Mouse (Mus musculus): ENCODE measurements around the gene Kdm2b. TPM values are rescaled to one million over a fixed set of nuclear protein-coding genes. Genes with fewer than 3 reads are reported as not detected.

The Kdm2b gene
- polyA plus RNA-seq, 1 experiment from 2014 or later = 77.9 TPM

DNA sequence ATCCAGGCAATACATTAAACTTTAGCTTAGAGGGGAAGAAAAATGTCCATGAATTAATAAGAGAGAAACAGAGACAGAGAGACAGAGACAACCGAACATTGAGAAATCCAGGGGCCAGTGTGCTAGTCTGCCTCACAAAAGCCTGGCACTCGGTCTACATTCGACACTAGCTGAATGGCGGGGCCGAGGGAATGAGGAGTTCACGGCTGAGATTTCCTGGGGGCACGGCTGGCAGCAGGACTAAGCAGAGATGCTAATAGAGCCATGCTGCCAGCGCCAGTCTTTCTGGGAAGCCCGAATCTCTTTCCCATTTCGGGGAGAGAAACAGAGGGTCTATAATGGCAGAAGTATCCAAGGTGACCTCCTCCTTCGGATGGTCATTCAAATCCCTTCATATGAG is 30.2 kb downstream of the Kdm2b start:
- WGBS = 89% methylated on average over 11 of the region's 11 CpGs
- no peak for DNase-seq (ENCODE audit: low spot score)
- Histone ChIP-seq H3K27ac (replicated peaks) (no peak overlapping the region), H3K36me3 (peaks cover 61% of the 10 kb centered on the region), H3K9me3 (replicated peaks) (no peaks in the 10 kb centered on the region), H3K4me3 (no peak overlapping the region), H3K4me1 (peaks cover 25% of the 10 kb centered on the region), H3K27me3 (ENCODE audit: low read depth, poor library complexity, severe bottlenecking) (peaks cover 3% of the 10 kb centered on the region)

DNA sequence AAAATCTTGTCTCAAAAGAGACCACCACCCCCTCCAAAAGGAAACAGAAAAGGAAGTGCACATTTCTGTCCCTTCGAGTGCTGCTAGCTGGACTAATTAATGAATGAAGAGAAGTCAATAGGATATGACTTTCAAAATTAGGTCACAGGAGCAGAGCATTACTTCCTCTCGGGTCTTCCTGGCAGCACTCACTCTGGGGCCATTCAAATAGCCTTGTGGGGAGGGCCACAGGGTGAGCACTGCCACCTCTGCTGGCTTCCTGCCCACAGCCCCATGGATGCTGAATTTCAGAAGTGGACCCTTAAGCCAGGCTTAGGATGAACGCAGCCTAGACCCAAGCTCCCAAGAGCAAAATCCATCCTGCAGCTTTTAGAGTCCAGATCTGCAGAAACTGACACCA is 33.6 kb downstream of the Kdm2b start:
- Histone ChIP-seq H3K27ac (replicated peaks) (no peak overlapping the region), H3K4me3 (no peak overlapping the region), H3K27me3 (ENCODE audit: low read depth, poor library complexity, severe bottlenecking) (peaks cover 37% of the 10 kb centered on the region), H3K4me1 (peaks cover 42% of the 10 kb centered on the region), H3K36me3 (peaks cover 47% of the 10 kb centered on the region), H3K9me3 (replicated peaks) (no peaks in the 10 kb centered on the region)
- DNase-seq (ENCODE audit: low spot score) = no peak
- WGBS = 87% methylated on average over 3 of the region's 3 CpGs

DNA sequence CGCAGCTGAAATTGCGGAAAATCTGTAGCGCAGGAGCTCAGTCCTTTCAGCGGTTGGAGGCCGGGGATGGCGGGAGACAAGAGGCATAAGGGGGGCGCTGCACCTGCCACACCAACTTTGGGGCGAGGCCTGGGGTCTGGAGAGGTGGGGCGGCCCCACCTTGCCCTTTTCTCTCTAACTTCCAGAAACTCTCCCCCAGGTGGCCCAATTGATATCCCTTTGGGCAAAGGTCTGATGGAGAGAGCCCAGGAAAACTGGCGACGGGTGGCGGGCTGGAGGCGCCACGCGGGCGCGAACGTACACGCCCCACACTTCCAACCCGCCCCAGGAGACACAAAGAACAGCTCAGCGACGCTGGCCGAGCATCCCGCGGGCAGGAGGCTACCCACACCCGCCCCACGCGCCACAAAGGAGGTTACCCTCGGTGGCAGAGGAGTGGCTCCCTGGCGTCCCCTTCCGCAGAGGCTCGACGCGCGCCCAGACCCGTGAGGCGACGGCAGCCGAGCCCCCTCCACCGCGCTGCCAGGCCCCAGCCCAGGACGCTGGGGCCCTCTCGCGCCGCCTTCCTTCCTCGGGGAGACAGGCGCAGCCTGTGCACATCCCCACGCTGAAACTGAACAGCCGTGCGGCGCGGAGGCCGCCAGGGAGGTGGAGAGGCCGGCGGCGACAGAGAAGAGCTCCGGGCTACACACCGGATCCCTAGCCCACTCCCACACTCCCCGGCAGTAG is 37.5 kb downstream of the Kdm2b start:
- H3K36me3 ChIP-seq = peaks cover 37% of the 10 kb centered on the region
- DNase-seq (ENCODE audit: low spot score) = peak; percentile 40
- H3K27ac ChIP-seq (replicated peaks) = peak overlapping the region; percentile 64
- peaks cover 48% of the 10 kb centered on the region for H3K27me3 ChIP-seq (ENCODE audit: low read depth, poor library complexity, severe bottlenecking)
- no peaks in the 10 kb centered on the region for H3K9me3 ChIP-seq (replicated peaks)
- peak overlapping the region; percentile 55 for H3K4me3 ChIP-seq
- WGBS = 4% methylated on average over 59 of the region's 59 CpGs
- peaks cover 38% of the 10 kb centered on the region for H3K4me1 ChIP-seq

DNA sequence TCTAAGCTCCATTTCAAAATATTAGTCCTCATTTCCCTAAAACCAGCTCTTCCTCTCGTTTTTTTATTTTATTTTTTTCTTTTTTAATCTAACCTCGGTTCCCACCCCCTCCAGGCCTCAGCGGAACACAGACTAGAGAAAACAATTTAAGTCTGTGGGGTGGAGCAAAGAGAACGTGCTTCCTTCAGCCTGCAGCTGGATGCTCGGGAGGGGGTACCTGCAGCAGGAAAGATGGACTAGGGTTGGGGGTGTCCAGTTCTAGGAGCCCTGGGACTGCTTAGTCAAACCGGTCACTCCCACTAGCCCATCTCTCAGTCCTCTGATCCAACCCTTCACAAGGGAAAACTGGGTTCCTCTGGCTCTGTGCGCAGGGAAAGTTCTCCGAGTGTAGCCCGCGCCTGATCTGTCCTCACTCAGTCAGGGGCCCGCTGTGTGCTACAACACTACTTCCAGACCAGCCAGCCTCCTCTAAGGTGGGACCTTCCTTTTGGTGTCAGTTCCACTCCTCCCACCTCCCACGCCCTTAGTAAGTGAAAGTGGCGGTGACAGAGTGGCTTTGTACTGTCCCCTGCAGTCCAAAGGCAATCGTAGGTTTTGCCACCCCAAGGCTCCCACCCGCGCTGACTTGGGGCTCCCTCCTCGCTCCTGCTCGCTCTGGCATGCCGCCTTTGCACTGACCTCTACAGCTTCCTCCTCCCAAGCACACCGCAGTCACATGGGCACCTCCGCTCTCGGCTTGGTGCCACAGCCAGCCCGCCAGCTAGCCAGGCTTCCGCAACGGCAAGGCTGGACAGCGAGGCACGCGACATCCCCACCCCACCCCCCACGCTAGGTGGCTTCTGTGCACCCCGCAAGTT is 38.3 kb downstream of the Kdm2b start:
- H3K4me1 ChIP-seq = peaks cover 35% of the 10 kb centered on the region
- 8% methylated on average over 30 of the region's 30 CpGs for WGBS
- peaks cover 48% of the 10 kb centered on the region for H3K27me3 ChIP-seq (ENCODE audit: low read depth, poor library complexity, severe bottlenecking)
- H3K27ac ChIP-seq (replicated peaks) = peak overlapping the region; percentile 64
- H3K36me3 ChIP-seq = peaks cover 41% of the 10 kb centered on the region
- peak overlapping the region; percentile 55 for H3K4me3 ChIP-seq
- H3K9me3 ChIP-seq (replicated peaks) = no peaks in the 10 kb centered on the region
- peak; percentile 47 for DNase-seq (ENCODE audit: low spot score)

DNA sequence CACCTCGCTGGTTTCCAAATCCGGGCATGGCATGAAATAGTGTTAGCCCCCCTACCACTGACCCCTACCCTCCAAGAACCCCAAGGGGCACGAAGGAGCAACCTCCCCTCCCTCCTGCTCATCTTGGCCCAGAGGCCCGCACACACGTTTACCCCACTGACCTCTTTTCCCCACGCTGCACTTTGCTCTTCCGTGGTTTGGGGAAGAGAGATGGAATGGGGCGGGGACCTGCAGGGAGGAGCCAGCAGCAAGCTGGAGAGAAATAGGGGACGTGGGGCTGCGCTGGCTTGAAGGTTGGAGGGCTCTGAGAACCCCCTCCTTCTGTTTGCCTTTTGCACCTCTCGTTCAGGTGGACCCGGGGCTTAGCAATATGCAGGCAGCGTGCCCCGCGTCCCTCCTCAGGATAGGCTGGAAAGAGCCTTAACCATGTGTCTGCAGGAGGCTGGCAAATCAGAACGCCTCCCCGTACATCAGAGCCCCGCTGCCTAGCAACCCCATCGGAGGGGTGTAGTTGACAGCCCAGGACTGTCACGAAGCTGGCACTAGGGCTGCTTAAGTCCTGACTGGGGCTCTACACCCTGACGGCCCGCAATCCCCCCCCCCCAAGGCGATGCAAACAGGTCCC is 39.2 kb downstream of the Kdm2b start:
- H3K27ac ChIP-seq (replicated peaks) = 0 out of 2 replicates have a peak overlapping the region, but pooled peaks have one; percentile 28
- 27% methylated on average over 23 of the region's 23 CpGs for WGBS
- peak; percentile 80 for DNase-seq (ENCODE audit: low spot score)
- H3K4me3 ChIP-seq = peak overlapping the region; percentile 55
- H3K4me1 ChIP-seq = peaks cover 32% of the 10 kb centered on the region
- peaks cover 45% of the 10 kb centered on the region for H3K36me3 ChIP-seq
- peaks cover 48% of the 10 kb centered on the region for H3K27me3 ChIP-seq (ENCODE audit: low read depth, poor library complexity, severe bottlenecking)
- no peaks in the 10 kb centered on the region for H3K9me3 ChIP-seq (replicated peaks)

DNA sequence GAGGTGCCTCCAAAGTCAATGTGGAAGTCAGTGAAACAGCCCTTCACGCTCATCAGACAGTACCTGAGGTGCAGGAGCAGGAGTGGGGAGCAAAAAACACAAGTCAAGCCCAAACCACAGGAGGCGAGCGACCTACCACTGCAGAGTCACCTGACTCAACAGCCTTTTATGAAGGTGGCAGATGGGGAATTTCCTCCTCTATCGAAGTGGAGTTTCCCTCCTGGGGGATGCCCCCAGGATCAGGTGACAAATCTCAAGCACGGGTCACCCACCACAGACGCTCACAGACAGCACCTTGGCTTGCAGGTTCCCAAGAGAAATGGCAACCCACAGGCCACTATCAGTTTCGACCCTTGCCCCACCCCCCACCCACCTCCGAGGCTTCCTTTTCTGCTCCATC is 40.5 kb downstream of the Kdm2b start:
- Histone ChIP-seq H3K4me3 (no peak overlapping the region), H3K27ac (replicated peaks) (no peak overlapping the region), H3K9me3 (replicated peaks) (no peaks in the 10 kb centered on the region), H3K27me3 (ENCODE audit: low read depth, poor library complexity, severe bottlenecking) (peaks cover 41% of the 10 kb centered on the region), H3K4me1 (peaks cover 29% of the 10 kb centered on the region), H3K36me3 (peaks cover 52% of the 10 kb centered on the region)
- 89% methylated on average over 8 of the region's 8 CpGs for WGBS
- DNase-seq (ENCODE audit: low spot score) = no peak

DNA sequence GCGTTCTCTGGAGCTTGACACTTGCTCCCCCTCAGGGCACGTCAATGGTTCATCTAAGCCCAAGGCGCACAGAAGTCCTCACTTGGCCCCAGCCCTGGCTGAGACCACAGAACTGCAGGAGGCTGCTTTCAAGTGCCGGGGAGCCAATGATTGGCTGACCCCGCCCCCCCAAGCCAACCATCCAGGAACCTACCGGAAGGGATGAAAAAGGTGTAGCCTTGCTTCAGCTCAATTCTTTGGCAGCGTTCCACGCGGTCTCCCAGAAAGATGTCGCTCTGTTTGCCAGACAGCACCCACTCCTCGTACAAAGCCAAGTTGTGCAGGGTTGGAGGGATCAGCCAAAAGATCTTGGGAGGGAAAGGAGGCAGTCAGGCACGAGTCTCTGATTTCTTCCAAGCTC is 42.1 kb downstream of the Kdm2b start:
- Histone ChIP-seq H3K36me3 (peaks cover 64% of the 10 kb centered on the region), H3K27ac (replicated peaks) (no peak overlapping the region), H3K4me3 (no peak overlapping the region), H3K27me3 (ENCODE audit: low read depth, poor library complexity, severe bottlenecking) (peaks cover 26% of the 10 kb centered on the region), H3K4me1 (peaks cover 26% of the 10 kb centered on the region), H3K9me3 (replicated peaks) (no peaks in the 10 kb centered on the region)
- 86% methylated on average over 12 of the region's 12 CpGs for WGBS
- DNase-seq (ENCODE audit: low spot score) = no peak

DNA sequence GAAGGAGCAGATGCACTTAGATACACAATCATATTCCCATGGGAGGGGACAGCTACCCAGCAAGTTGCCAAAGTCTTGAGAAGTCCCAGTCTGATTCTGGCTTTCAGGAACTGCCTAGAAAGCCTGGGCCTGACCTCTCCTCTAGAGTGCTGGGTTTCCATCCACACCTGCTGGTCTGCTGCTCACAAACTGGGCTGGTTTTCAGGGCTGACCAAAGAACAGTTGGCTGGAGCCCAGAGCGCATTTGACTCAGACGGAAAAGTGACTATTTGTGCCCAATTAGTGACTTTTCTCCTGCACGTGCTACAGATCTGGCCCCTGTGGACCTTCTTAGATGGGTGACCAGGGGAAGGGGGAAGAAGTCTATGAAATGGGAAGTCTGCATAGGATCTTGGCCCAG is 50.9 kb downstream of the Kdm2b start:
- WGBS = 94% methylated on average over 3 of the region's 3 CpGs
- H3K27ac ChIP-seq (replicated peaks) = no peak overlapping the region
- peaks cover 86% of the 10 kb centered on the region for H3K36me3 ChIP-seq
- H3K4me3 ChIP-seq = no peak overlapping the region
- H3K9me3 ChIP-seq (replicated peaks) = no peaks in the 10 kb centered on the region
- H3K27me3 ChIP-seq (ENCODE audit: low read depth, poor library complexity, severe bottlenecking) = no peaks in the 10 kb centered on the region
- DNase-seq (ENCODE audit: low spot score) = no peak
- peaks cover 11% of the 10 kb centered on the region for H3K4me1 ChIP-seq

DNA sequence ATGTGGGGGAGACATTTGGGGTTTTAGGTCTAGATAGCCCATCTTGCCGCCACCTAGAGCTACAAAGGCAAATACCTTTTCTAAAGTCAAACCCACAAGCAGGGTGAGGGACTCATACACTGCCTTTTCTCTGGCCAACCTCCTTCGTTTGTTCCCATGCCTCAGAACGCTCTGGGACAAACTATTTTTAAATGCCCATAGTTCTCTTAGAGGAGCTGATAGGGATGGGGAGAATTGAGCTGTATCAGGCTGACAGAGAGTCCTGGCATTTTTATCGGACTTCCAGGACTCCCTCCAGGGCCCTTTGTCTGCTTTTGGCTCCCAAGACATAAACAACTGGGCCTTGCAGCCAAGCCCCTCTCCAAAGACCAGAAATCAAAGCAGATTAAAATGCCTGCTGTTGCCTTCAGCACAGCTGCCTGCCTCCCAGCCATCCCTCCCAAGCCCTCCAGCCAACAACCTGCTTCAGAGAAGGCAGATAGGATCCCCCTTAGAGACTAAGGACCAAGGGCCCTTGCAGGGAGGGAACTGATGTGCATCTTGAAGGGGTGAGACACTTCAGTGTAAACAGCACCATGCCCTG is 51.6 kb downstream of the Kdm2b start:
- H3K36me3 ChIP-seq = peaks cover 86% of the 10 kb centered on the region
- H3K9me3 ChIP-seq (replicated peaks) = no peaks in the 10 kb centered on the region
- peaks cover 11% of the 10 kb centered on the region for H3K4me1 ChIP-seq
- no peaks in the 10 kb centered on the region for H3K27me3 ChIP-seq (ENCODE audit: low read depth, poor library complexity, severe bottlenecking)
- DNase-seq (ENCODE audit: low spot score) = no peak
- WGBS = 76% methylated on average over 4 of the region's 4 CpGs
- H3K27ac ChIP-seq (replicated peaks) = peak overlapping the region; percentile 38; the same call in 1 of the 2 replicates
- no peak overlapping the region for H3K4me3 ChIP-seq

DNA sequence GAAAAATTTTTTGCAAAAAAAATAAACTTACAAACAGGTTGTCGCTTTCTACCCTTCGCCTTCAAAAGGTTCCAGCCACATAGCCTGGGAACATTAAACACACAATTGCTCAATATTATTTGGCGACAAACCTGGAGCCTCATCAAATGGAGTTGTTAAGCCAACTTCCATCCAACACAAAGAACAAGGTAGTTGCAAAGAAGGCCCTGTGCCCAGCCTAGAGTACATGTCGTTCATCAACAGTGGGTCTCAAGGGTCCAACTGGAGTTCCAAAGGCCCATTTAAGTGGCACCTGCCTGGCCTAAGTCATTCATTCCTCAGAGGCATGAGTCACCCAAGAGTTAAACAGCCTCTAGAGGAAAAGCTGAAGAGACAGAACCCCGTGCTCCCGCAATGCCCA is 52.6 kb downstream of the Kdm2b start:
- Histone ChIP-seq H3K9me3 (replicated peaks) (no peaks in the 10 kb centered on the region), H3K27ac (replicated peaks) (no peak overlapping the region), H3K27me3 (ENCODE audit: low read depth, poor library complexity, severe bottlenecking) (no peaks in the 10 kb centered on the region), H3K4me1 (peaks cover 11% of the 10 kb centered on the region), H3K36me3 (peaks cover 86% of the 10 kb centered on the region), H3K4me3 (no peak overlapping the region)
- DNase-seq (ENCODE audit: low spot score) = no peak
- 89% methylated on average over 6 of the region's 6 CpGs for WGBS

DNA sequence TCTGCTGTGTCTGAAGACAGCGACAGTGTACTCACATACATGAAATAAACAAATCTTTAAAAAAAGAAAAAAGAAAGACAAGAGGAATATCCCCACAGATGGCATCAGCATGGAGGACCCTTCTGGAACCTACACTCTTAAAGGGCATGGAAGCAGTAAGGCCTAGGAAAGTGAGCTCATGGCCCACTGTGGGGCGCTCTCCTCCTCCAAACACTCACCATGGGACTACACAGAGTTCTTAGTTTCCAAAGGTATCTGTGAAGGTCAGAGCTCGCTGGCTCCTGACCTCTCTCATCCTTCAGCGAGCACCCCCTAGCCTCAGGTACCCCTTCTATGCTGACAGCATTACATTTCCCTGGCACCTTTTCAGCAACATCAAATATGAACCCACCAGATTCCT is 53.8 kb downstream of the Kdm2b start:
- WGBS = 93% methylated on average over 4 of the region's 4 CpGs

DNA sequence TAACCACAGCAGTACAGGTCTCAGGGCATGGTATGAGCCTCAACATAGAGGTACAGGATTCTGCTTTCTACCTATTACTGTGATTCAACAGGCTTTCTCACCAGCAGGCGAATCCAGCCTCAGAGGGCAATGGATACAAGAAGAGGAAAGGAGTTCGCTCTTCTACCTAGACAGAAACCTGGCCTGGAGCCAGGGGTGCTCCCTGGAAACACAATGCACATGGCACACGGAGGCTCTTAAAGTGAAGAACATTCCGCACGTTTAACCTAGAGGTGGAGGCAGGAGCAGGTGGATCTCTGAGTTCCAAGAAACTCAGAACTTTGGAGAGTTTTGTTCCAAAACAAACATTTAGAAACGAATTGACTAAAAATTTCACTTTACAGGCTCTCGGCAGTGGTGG is 58.6 kb downstream of the Kdm2b start:
- H3K9me3 ChIP-seq (replicated peaks) = no peaks in the 10 kb centered on the region
- WGBS = 94% methylated on average over 7 of the region's 7 CpGs
- no peaks in the 10 kb centered on the region for H3K4me1 ChIP-seq
- no peak overlapping the region for H3K27ac ChIP-seq (replicated peaks)
- H3K4me3 ChIP-seq = no peak overlapping the region
- H3K36me3 ChIP-seq = peaks cover 77% of the 10 kb centered on the region
- DNase-seq (ENCODE audit: low spot score) = no peak
- H3K27me3 ChIP-seq (ENCODE audit: low read depth, poor library complexity, severe bottlenecking) = no peaks in the 10 kb centered on the region

More for the DNA sequence above, 53.8 kb downstream of the Kdm2b start:
- H3K4me1 ChIP-seq = peaks cover 11% of the 10 kb centered on the region
- H3K27ac ChIP-seq (replicated peaks) = no peak overlapping the region
- no peak overlapping the region for H3K4me3 ChIP-seq
- H3K36me3 ChIP-seq = peaks cover 87% of the 10 kb centered on the region
- DNase-seq (ENCODE audit: low spot score) = no peak
- no peaks in the 10 kb centered on the region for H3K9me3 ChIP-seq (replicated peaks)
- H3K27me3 ChIP-seq (ENCODE audit: low read depth, poor library complexity, severe bottlenecking) = no peaks in the 10 kb centered on the region
